Comparison of ENCODE assay signal across 11 mouse cellular contexts in genomic region chr15:85480630-85481029, GRCm38 (mm10). TPM values are rescaled to one million over a fixed set of nuclear protein-coding genes. Genes with fewer than 3 reads are reported as not detected.
DNase-seq lines count a peak whose midpoint lies in the region; ATAC-seq and TF ChIP-seq lines count a peak whose summit lies in the region.
"Had no signal": no experiment of that assay in that cellular context is flagged by ENCODE, and none has a peak within 500 bp of the region (broad histone marks: within the 10 kb centered on the region; RNA-seq: fewer than 3 reads in every experiment).

No protein-coding gene starts in this region.

- in situ Hi-C loops in CH12.LX (cut with MboI; ENCODE audit: low pct_ligation_motif_present, low pct_unique_long_range_greater_than_20kb, low sequenced_read_pairs): loop anchor here (5.0 to 25.0 kb wide), 2 partner anchors 102 to 232 kb away; partner anchors contain the start of gene Wnt7b

- no peak overlapping the region for H3K4me2 ChIP-seq in CH12.LX (ENCODE audit: insufficient read depth, low read depth, poor library complexity, severe bottlenecking)
- no peak overlapping the region for H3K4me2 ChIP-seq in embryonic facial prominence, embryonic 12.5 days (replicated peaks)
- no peak overlapping the region for H3K4me2 ChIP-seq in kidney, postnatal 0 days (ENCODE audit: low read length)
- H3K4me2 ChIP-seq in neural tube, embryonic 13.5 days: no peak overlapping the region

- H3K4me1 ChIP-seq in CH12.LX (ENCODE audit: control insufficient read depth in 1 of 2, insufficient read depth in 2 of 2): no peaks in the 10 kb centered on the region; a peak in 1 of 4 replicates
- H3K4me1 ChIP-seq in embryonic facial prominence, embryonic 12.5 days: no peaks in the 10 kb centered on the region
- H3K4me1 ChIP-seq in kidney, postnatal 0 days (replicated peaks; ENCODE audit: insufficient read depth, low read length): no peaks in the 10 kb centered on the region
- peaks cover 31% of the 10 kb centered on the region for H3K4me1 ChIP-seq in neural tube, embryonic 13.5 days (replicated peaks)

- TF ChIP-seq POLR2A in CH12.LX (IDR thresholded peaks at IDR 0.05; ENCODE audit: low read depth, low read length): no peak

- no peaks in the 10 kb centered on the region for H3K9me3 ChIP-seq in CH12.LX (replicated peaks; ENCODE audit: low read length)
- H3K9me3 ChIP-seq in embryonic facial prominence, embryonic 12.5 days: no peaks in the 10 kb centered on the region
- no peaks in the 10 kb centered on the region for H3K9me3 ChIP-seq in kidney, postnatal 0 days (replicated peaks; ENCODE audit: low read length)
- H3K9me3 ChIP-seq in neural tube, embryonic 13.5 days: no peaks in the 10 kb centered on the region
- H3K9me3 ChIP-seq: G1E had no signal

- H3K27me3 ChIP-seq in CH12.LX (replicated peaks): peaks cover 23% of the 10 kb centered on the region
- no peaks in the 10 kb centered on the region for H3K27me3 ChIP-seq in embryonic facial prominence, embryonic 12.5 days
- no peaks in the 10 kb centered on the region for H3K27me3 ChIP-seq in kidney, postnatal 0 days (ENCODE audit: insufficient read depth, low read length)
- H3K27me3 ChIP-seq in neural tube, embryonic 13.5 days: no peaks in the 10 kb centered on the region

- peak; percentile 30 for TF ChIP-seq RAD21 in CH12.LX (IDR thresholded peaks at IDR 0.05; ENCODE audit: low read depth, low read length)

- no peaks in the 10 kb centered on the region for H3K36me3 ChIP-seq in CH12.LX (replicated peaks in 1 of 2; ENCODE audit: control insufficient read depth in 1 of 2, insufficient read depth in 1 of 2, low read length in 1 of 2)
- no peaks in the 10 kb centered on the region for H3K36me3 ChIP-seq in embryonic facial prominence, embryonic 12.5 days
- H3K36me3 ChIP-seq in kidney, postnatal 0 days (ENCODE audit: insufficient read depth, low read length): no peaks in the 10 kb centered on the region
- no peaks in the 10 kb centered on the region for H3K36me3 ChIP-seq in neural tube, embryonic 13.5 days
- H3K36me3 ChIP-seq: G1E had no signal

- intact Hi-C loops in gastrocnemius, postnatal 14 days (cut with DNase I; ENCODE audit: low total_unique reads): loop anchor here (2.0 kb wide), 1 partner anchor 102 kb away; the partner anchor contains the start of gene Wnt7b

- no peaks in the 10 kb centered on the region for H3K79me2 ChIP-seq in CH12.LX (replicated peaks; ENCODE audit: control insufficient read depth, extremely low read depth, insufficient read depth, poor library complexity, severe bottlenecking)

- 29% methylated on average over 3 of the region's 3 CpGs for WGBS in embryonic facial prominence, embryonic 12.5 days
- WGBS in kidney, postnatal 0 days: 26% methylated on average over 3 of the region's 3 CpGs
- WGBS in neural tube, embryonic 13.5 days: 25% methylated on average over 3 of the region's 3 CpGs

- H3K27ac ChIP-seq in CH12.LX (ENCODE audit: insufficient read depth, low read depth): no peak overlapping the region
- no peak overlapping the region for H3K27ac ChIP-seq in embryonic facial prominence, embryonic 12.5 days
- no peak overlapping the region for H3K27ac ChIP-seq in kidney, postnatal 0 days
- H3K27ac ChIP-seq in neural tube, embryonic 13.5 days (replicated peaks): peak overlapping the region; percentile 33; the same call in 1 of the 2 replicates

- no peak overlapping the region for H3K9ac ChIP-seq in CH12.LX (ENCODE audit: insufficient read depth, low read depth)
- H3K9ac ChIP-seq in embryonic facial prominence, embryonic 12.5 days: no peak overlapping the region
- no peak overlapping the region for H3K9ac ChIP-seq in kidney, postnatal 0 days (ENCODE audit: low read depth, low read length)
- H3K9ac ChIP-seq in neural tube, embryonic 13.5 days: peak overlapping the region; percentile 26; the same call in 1 of the 2 replicates

- dilution Hi-C loops in CH12.LX (cut with MboI; ENCODE audit: extremely low pct_ligation_motif_present, extremely low pct_unique_long_range_greater_than_20kb, low sequenced_read_pairs): no loop called here

- no peak for TF ChIP-seq EP300 in CH12.LX (IDR thresholded peaks at IDR 0.05; ENCODE audit: low read length)

- no peak overlapping the region for H3K4me3 ChIP-seq in CH12.LX (replicated peaks in 1 of 3; ENCODE audit: low read depth in 2 of 3, low read length in 2 of 3, poor library complexity in 1 of 3)
- H3K4me3 ChIP-seq in embryonic facial prominence, embryonic 12.5 days: no peak overlapping the region
- no peak overlapping the region for H3K4me3 ChIP-seq in kidney, postnatal 0 days (replicated peaks; ENCODE audit: low read depth, low read length)
- H3K4me3 ChIP-seq in neural tube, embryonic 13.5 days: no peak overlapping the region

- peak; percentile 42 for DNase-seq in embryo, embryonic 10 days (ENCODE audit: low spot score)
- no peak for DNase-seq in embryo, embryonic 9.5 days (ENCODE audit: extremely low spot score)
- no peak for DNase-seq in CH12.LX (ENCODE audit: extremely low read depth)
- DNase-seq in kidney, postnatal 0 days (ENCODE audit: low spot score): peak; percentile 31
- no peak for DNase-seq in frontal cortex, postnatal 14 days (ENCODE audit: low spot score in 2 of 2)
- no peak for DNase-seq in gastrocnemius, postnatal 14 days

- ATAC-seq in embryonic facial prominence, embryonic 12.5 days (ENCODE audit: insufficient number of reproducible peaks, insufficient read depth, low FRiP score, low TSS enrichment): peak; percentile 58; the same call in 1 of the 2 replicates
- ATAC-seq in kidney, postnatal 0 days (replicated peaks; ENCODE audit: low FRiP score, low read depth): peak; percentile 36; the same call in 1 of the 2 replicates
- ATAC-seq in neural tube, embryonic 13.5 days (ENCODE audit: low read depth): peak; percentile 37

- TF ChIP-seq CTCF in CH12.LX (conservative IDR thresholded peaks at IDR 0.05 in 1 of 2, IDR thresholded peaks at IDR 0.05 in 1 of 2; ENCODE audit: low read depth in 2 of 2, low read length in 2 of 2): peak in 1 of 2 experiments; percentile 33; a peak in 1 of 4 replicates
- TF ChIP-seq CTCF in kidney, postnatal 0 days (IDR thresholded peaks at IDR 0.05; ENCODE audit: low read depth): peak; percentile 65

TF ChIP-seq in CH12.LX, 34 proteins besides CTCF, POLR2A, EP300 and RAD21:
- TF ChIP-seq ETS1 (conservative IDR thresholded peaks at IDR 0.05; ENCODE audit: low read depth, low read length): no peak
- no peak for TF ChIP-seq CHD1 (IDR thresholded peaks at IDR 0.05; ENCODE audit: low read depth, low read length)
- no peak for TF ChIP-seq NRF1 (IDR thresholded peaks at IDR 0.05; ENCODE audit: low read depth, low read length)
- no peak for TF ChIP-seq ZNF384 (IDR thresholded peaks at IDR 0.05; ENCODE audit: low read depth, low read length)

RNA-seq across cellular contexts. Expression of gene 7530416G11Rik, which starts 22.4 kb away (rescaled TPM):
- total RNA-seq in CH12.LX (2012; rRNA removed): not detected in 2 replicates
- not detected in 2 replicates for total RNA-seq in CH12.LX (2014; rRNA removed)
- not detected in 2 replicates for polyA plus RNA-seq in CH12.LX (2012; ENCODE audit: insufficient read length, low read depth)
- not detected in 2 replicates for polyA plus RNA-seq in embryonic facial prominence, embryonic 12.5 days (2016; fragmentation: Nextera tagmentation; extraction: Ambion mirVana)
- not detected in 2 replicates for polyA plus RNA-seq in kidney, postnatal 0 days (2015; fragmentation: Nextera tagmentation; extraction: Ambion mirVana)
- polyA plus RNA-seq in neural tube, embryonic 13.5 days (2015; fragmentation: Nextera tagmentation; extraction: Ambion mirVana): not detected in 2 replicates
- not detected for total RNA-seq in gastrocnemius, postnatal 14 days (2021)
- total RNA-seq: G1E; hematopoietic stem cell, adult 5-6 weeks had no signal
- polyA plus RNA-seq: G1E; spleen, adult 2 months had no signal

Comparison
In these comparisons a context has a peak if more than half of its experiments do, and no peak if none do; other contexts are left out.
1. DNase-seq: peak in embryo, embryonic 10 days (single experiment) and kidney, postnatal 0 days (single experiment); none in embryo, embryonic 9.5 days (single experiment), CH12.LX (single experiment), frontal cortex, postnatal 14 days (0 of 2) and gastrocnemius, postnatal 14 days (single experiment).
2. Peak in every context shown above with its lines, with median percentiles within 50 percentile points of each other: ATAC-seq.